Mouse (Mus musculus): ENCODE data around the gene Enpep. TPM values are rescaled to one million over a fixed set of nuclear protein-coding genes. Genes with fewer than 3 reads are reported as not detected.

Enpep gene
- polyA plus RNA-seq, 1 experiment from 2014 or later, result 2.4 TPM

- Histone ChIP-seq H3K9me3 (ENCODE audit: control insufficient read depth, low read length) (no peaks in the 10 kb centered on the region), H3K4me1 (ENCODE audit: control insufficient read depth, insufficient read depth, low read depth, low read length) (no peaks in the 10 kb centered on the region), H3K27me3 (replicated peaks; ENCODE audit: control insufficient read depth, insufficient read depth, low read length) (no peaks in the 10 kb centered on the region), H3K9ac (ENCODE audit: low read depth, low read length) (no peak overlapping the region), H3K27ac (ENCODE audit: low read depth, low read length) (no peak overlapping the region), H3K36me3 (ENCODE audit: control insufficient read depth, insufficient read depth, low read length) (no peaks in the 10 kb centered on the region), H3K4me2 (ENCODE audit: low read length) (no peak overlapping the region), H3K4me3 (ENCODE audit: low read length) (no peak overlapping the region)
- no peak for ATAC-seq
- 76% methylated on average over 17 of the region's 17 CpGs for WGBS
These were observed 15.3 kb downstream of the Enpep start for GRCm38 (mm10) chr3:129317032-129317729.

- Histone ChIP-seq H3K9me3 (ENCODE audit: control insufficient read depth, low read length) (no peaks in the 10 kb centered on the region), H3K27ac (ENCODE audit: low read depth, low read length) (no peak overlapping the region), H3K4me3 (ENCODE audit: low read length) (no peak overlapping the region), H3K27me3 (replicated peaks; ENCODE audit: control insufficient read depth, insufficient read depth, low read length) (no peaks in the 10 kb centered on the region), H3K36me3 (ENCODE audit: control insufficient read depth, insufficient read depth, low read length) (no peaks in the 10 kb centered on the region), H3K4me2 (ENCODE audit: low read length) (no peak overlapping the region), H3K4me1 (ENCODE audit: control insufficient read depth, insufficient read depth, low read depth, low read length) (no peaks in the 10 kb centered on the region), H3K9ac (ENCODE audit: low read depth, low read length) (no peak overlapping the region)
- ATAC-seq, result no peak
- WGBS, result 82% methylated on average over 7 of the region's 7 CpGs
These were observed 18.7 kb downstream of the Enpep start for GRCm38 (mm10) chr3:129313671-129314415.

GRCm38 (mm10) chr3:129313221-129313620, 19.3 kb downstream of the Enpep start:
- Histone ChIP-seq H3K9me3 (ENCODE audit: control insufficient read depth, low read length) (no peaks in the 10 kb centered on the region), H3K4me3 (ENCODE audit: low read length) (no peak overlapping the region), H3K4me1 (ENCODE audit: control insufficient read depth, insufficient read depth, low read depth, low read length) (no peaks in the 10 kb centered on the region; the same call in 1 of the 2 replicates), H3K27ac (ENCODE audit: low read depth, low read length) (no peak overlapping the region), H3K4me2 (ENCODE audit: low read length) (no peak overlapping the region), H3K27me3 (replicated peaks; ENCODE audit: control insufficient read depth, insufficient read depth, low read length) (no peaks in the 10 kb centered on the region), H3K36me3 (ENCODE audit: control insufficient read depth, insufficient read depth, low read length) (no peaks in the 10 kb centered on the region), H3K9ac (ENCODE audit: low read depth, low read length) (no peak overlapping the region)
- no peak for ATAC-seq
- 83% methylated on average over 2 of the region's 2 CpGs for WGBS

- no peak for ATAC-seq
These were observed 20.0 kb downstream of the Enpep start for GRCm38 (mm10) chr3:129312511-129312910.

GRCm38 (mm10) chr3:129311951-129312350, 20.6 kb downstream of the Enpep start:
- ATAC-seq, result no peak
- H3K4me3 ChIP-seq (ENCODE audit: low read length), result no peak overlapping the region
- no peak overlapping the region for H3K9ac ChIP-seq (ENCODE audit: low read depth, low read length)
- H3K27ac ChIP-seq (ENCODE audit: low read depth, low read length), result no peak overlapping the region
- 86% methylated on average over 8 of the region's 8 CpGs for WGBS
- H3K4me1 ChIP-seq (ENCODE audit: control insufficient read depth, insufficient read depth, low read depth, low read length), result no peaks in the 10 kb centered on the region; the same call in 1 of the 2 replicates
- H3K9me3 ChIP-seq (ENCODE audit: control insufficient read depth, low read length), result no peaks in the 10 kb centered on the region
- H3K4me2 ChIP-seq (ENCODE audit: low read length), result no peak overlapping the region
- no peaks in the 10 kb centered on the region for H3K36me3 ChIP-seq (ENCODE audit: control insufficient read depth, insufficient read depth, low read length)
- H3K27me3 ChIP-seq (replicated peaks; ENCODE audit: control insufficient read depth, insufficient read depth, low read length), result no peaks in the 10 kb centered on the region

More at GRCm38 (mm10) chr3:129312511-129312910, 20.0 kb downstream of the Enpep start:
- Histone ChIP-seq H3K9ac (ENCODE audit: low read depth, low read length) (no peak overlapping the region), H3K4me1 (ENCODE audit: control insufficient read depth, insufficient read depth, low read depth, low read length) (no peaks in the 10 kb centered on the region; the same call in 1 of the 2 replicates), H3K36me3 (ENCODE audit: control insufficient read depth, insufficient read depth, low read length) (no peaks in the 10 kb centered on the region), H3K4me3 (ENCODE audit: low read length) (no peak overlapping the region), H3K27ac (ENCODE audit: low read depth, low read length) (no peak overlapping the region), H3K4me2 (ENCODE audit: low read length) (no peak overlapping the region), H3K27me3 (replicated peaks; ENCODE audit: control insufficient read depth, insufficient read depth, low read length) (no peaks in the 10 kb centered on the region), H3K9me3 (ENCODE audit: control insufficient read depth, low read length) (no peaks in the 10 kb centered on the region)
- WGBS, result 94% methylated on average over 8 of the region's 8 CpGs

- H3K4me1 ChIP-seq (ENCODE audit: control insufficient read depth, insufficient read depth, low read depth, low read length), result no peaks in the 10 kb centered on the region; the same call in 1 of the 2 replicates
- no peaks in the 10 kb centered on the region for H3K36me3 ChIP-seq (ENCODE audit: control insufficient read depth, insufficient read depth, low read length)
- no peak overlapping the region for H3K4me3 ChIP-seq (ENCODE audit: low read length)
These were observed 22.6 kb downstream of the Enpep start for GRCm38 (mm10) chr3:129309926-129310325.

GRCm38 (mm10) chr3:129308876-129309275, 23.6 kb downstream of the Enpep start:
- whole genome bisulfite sequencing, result 69% methylated on average over 9 of the region's 9 CpGs
- Histone ChIP-seq H3K36me3 (ENCODE audit: control insufficient read depth, insufficient read depth, low read length) (no peaks in the 10 kb centered on the region), H3K4me1 (ENCODE audit: control insufficient read depth, insufficient read depth, low read depth, low read length) (no peaks in the 10 kb centered on the region; the same call in 1 of the 2 replicates), H3K4me3 (ENCODE audit: low read length) (no peak overlapping the region), H3K27me3 (replicated peaks; ENCODE audit: control insufficient read depth, insufficient read depth, low read length) (no peaks in the 10 kb centered on the region), H3K9me3 (ENCODE audit: control insufficient read depth, low read length) (no peaks in the 10 kb centered on the region), H3K27ac (ENCODE audit: low read depth, low read length) (no peak overlapping the region), H3K9ac (ENCODE audit: low read depth, low read length) (no peak overlapping the region), H3K4me2 (ENCODE audit: low read length) (no peak overlapping the region)
- peak; percentile 34; the same call in 1 of the 2 replicates for ATAC-seq

More at GRCm38 (mm10) chr3:129309926-129310325, 22.6 kb downstream of the Enpep start:
- Histone ChIP-seq H3K9ac (ENCODE audit: low read depth, low read length) (no peak overlapping the region), H3K4me2 (ENCODE audit: low read length) (no peak overlapping the region), H3K9me3 (ENCODE audit: control insufficient read depth, low read length) (no peaks in the 10 kb centered on the region), H3K27ac (ENCODE audit: low read depth, low read length) (no peak overlapping the region), H3K27me3 (replicated peaks; ENCODE audit: control insufficient read depth, insufficient read depth, low read length) (no peaks in the 10 kb centered on the region)
- ATAC-seq, result no peak
- 63% methylated on average over 5 of the region's 5 CpGs for WGBS

GRCm38 (mm10) chr3:129308102-129308752, 24.3 kb downstream of the Enpep start:
- Histone ChIP-seq H3K4me2 (ENCODE audit: low read length) (peak overlapping the region; percentile 27), H3K4me1 (ENCODE audit: control insufficient read depth, insufficient read depth, low read depth, low read length) (no peaks in the 10 kb centered on the region; the same call in 1 of the 2 replicates), H3K27me3 (replicated peaks; ENCODE audit: control insufficient read depth, insufficient read depth, low read length) (no peaks in the 10 kb centered on the region), H3K4me3 (ENCODE audit: low read length) (no peak overlapping the region), H3K9ac (ENCODE audit: low read depth, low read length) (no peak overlapping the region), H3K27ac (ENCODE audit: low read depth, low read length) (no peak overlapping the region), H3K9me3 (ENCODE audit: control insufficient read depth, low read length) (no peaks in the 10 kb centered on the region), H3K36me3 (ENCODE audit: control insufficient read depth, insufficient read depth, low read length) (no peaks in the 10 kb centered on the region)
- WGBS, result 41% methylated on average over 10 of the region's 10 CpGs
- ATAC-seq, result peak; percentile 88

GRCm38 (mm10) chr3:129303941-129304340, 28.6 kb downstream of the Enpep start:
- Histone ChIP-seq H3K4me2 (ENCODE audit: low read length) (no peak overlapping the region), H3K4me3 (ENCODE audit: low read length) (no peak overlapping the region), H3K27ac (ENCODE audit: low read depth, low read length) (no peak overlapping the region), H3K27me3 (replicated peaks; ENCODE audit: control insufficient read depth, insufficient read depth, low read length) (no peaks in the 10 kb centered on the region), H3K9me3 (ENCODE audit: control insufficient read depth, low read length) (no peaks in the 10 kb centered on the region), H3K4me1 (ENCODE audit: control insufficient read depth, insufficient read depth, low read depth, low read length) (no peaks in the 10 kb centered on the region; the same call in 1 of the 2 replicates), H3K36me3 (ENCODE audit: control insufficient read depth, insufficient read depth, low read length) (no peaks in the 10 kb centered on the region), H3K9ac (ENCODE audit: low read depth, low read length) (no peak overlapping the region)
- ATAC-seq, result no peak
- 9% methylated on average over 3 of the region's 3 CpGs for WGBS

Data from hindbrain, embryonic 16.5 days (tissue).